Mouse (Mus musculus) bone marrow macrophage, adult 2 months (primary cell): Measurements from ENCODE around the gene Fgfr2. TPM values are rescaled to one million over a fixed set of nuclear protein-coding genes. Genes with fewer than 3 reads are reported as not detected.
"Not testable (repeated sequence)": the region's sequence is repeated elsewhere in the genome, so short reads cannot be mapped to it uniquely, and the experiment has no call there.

ENCODE experiments used
- H3K27ac ChIP-seq: 2 replicates; pipeline ENCODE4 v1.5.1; 2012; ENCODE audit warnings: low read depth, low read length; ENCODE audit not compliant: insufficient read depth
- H3K4me1 ChIP-seq: 2 replicates; pipeline ENCODE4 v1.6.1; 2012; ENCODE audit warnings: low read length; ENCODE audit not compliant: control insufficient read depth, insufficient read depth
- H3K4me3 ChIP-seq: 2 replicates; pipeline ENCODE4 v1.5.1; 2012; ENCODE audit warnings: mild to moderate bottlenecking, low read length, moderate library complexity; ENCODE audit not compliant: insufficient read depth
- CTCF ChIP-seq: IDR thresholded peaks from 2 replicates; pipeline ENCODE4 v1.5.1; 2012; ENCODE audit warnings: low read depth, mild to moderate bottlenecking, low read length, moderate library complexity
- POLR2A ChIP-seq: IDR thresholded peaks from 2 replicates; pipeline ENCODE4 v1.6.1; 2012; ENCODE audit warnings: mild to moderate bottlenecking, low read depth, low read length, borderline replicate concordance
- polyA plus RNA-seq: library from polyadenylated mRNA; stranded (reverse); fragments of >200 nt; gene quantifications from 2 replicates; pipeline ENCODE4 v1.2.4, GENCODE M21; 2012; ENCODE audit not compliant: missing spikeins, insufficient read depth, insufficient read length

Gene Fgfr2
- polyA plus RNA-seq, 1 experiment, result 0.27 TPM

- Histone ChIP-seq H3K4me1 (peaks cover 3% of the 10 kb centered on the region), H3K4me3 (no peak overlapping the region), H3K27ac (peak overlapping the region; percentile 61)
- TF ChIP-seq CTCF, result peak; percentile 50; the same call in 1 of the 2 replicates
- no peak for TF ChIP-seq POLR2A
These were observed 2589.6 kb downstream of the Fgfr2 start for GRCm38 (mm10) chr7:130533316-130534260.

DNA sequence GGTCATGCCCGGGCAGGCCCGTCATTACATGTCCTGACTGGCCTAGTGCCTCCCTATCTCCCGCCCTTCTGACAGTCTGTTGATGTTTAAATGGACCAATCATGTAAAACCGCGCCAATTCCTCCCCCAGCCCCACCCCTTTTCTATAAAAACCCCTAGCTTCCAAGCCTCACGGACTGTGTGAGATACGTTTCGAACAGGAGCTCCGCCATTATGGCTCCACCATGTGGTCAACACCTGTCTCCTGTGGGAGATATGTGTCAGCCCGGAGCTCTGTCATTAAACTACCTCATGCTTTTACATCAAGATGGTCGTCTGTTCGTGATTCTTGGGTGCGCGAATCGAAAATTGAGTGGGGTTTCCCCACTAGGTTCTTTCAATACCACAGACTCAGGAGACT is 2592.0 kb downstream of the Fgfr2 start:
- not testable (repeated sequence) for H3K4me3 ChIP-seq, H3K27ac ChIP-seq, H3K4me1 ChIP-seq

- TF ChIP-seq CTCF, result no peak
- TF ChIP-seq POLR2A, result no peak
- Histone ChIP-seq H3K4me1 (0 out of 2 replicates have a peak, but pooled peaks cover 2% of the 10 kb centered on the region), H3K4me3 (no peak overlapping the region), H3K27ac (no peak overlapping the region)
These were observed 2595.8 kb downstream of the Fgfr2 start for GRCm38 (mm10) chr7:130527306-130527705.

DNA sequence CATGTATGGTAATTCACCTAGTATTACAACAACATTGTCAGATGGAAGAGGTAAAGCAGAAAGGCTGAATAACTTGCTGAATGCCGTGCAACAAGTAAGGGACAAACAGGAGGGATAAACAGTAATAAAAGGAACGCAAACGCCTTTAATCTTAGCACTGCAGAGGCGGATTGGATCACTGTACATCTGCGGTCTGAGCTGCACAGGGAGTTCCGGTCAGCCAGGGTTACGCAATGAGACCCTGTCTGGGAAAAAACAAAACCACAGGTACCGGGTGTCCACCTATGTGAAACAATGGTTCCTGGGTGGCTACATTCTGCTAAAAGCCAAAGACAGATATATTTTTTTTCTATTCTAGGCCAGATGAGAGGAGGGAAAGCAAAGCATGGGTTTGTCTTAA is 2599.7 kb downstream of the Fgfr2 start:
- no peak for TF ChIP-seq CTCF
- TF ChIP-seq POLR2A, result no peak

GRCm38 (mm10) chr7:130520812-130521422 is 2602.2 kb downstream of the Fgfr2 start:
- peaks cover 16% of the 10 kb centered on the region for H3K4me1 ChIP-seq
- H3K27ac ChIP-seq, result no peak overlapping the region
- TF ChIP-seq CTCF, result no peak
- TF ChIP-seq POLR2A, result no peak
- H3K4me3 ChIP-seq, result no peak overlapping the region

More for the DNA sequence above, 2599.7 kb downstream of the Fgfr2 start:
- H3K4me3 ChIP-seq, result no peak overlapping the region
- H3K27ac ChIP-seq, result no peak overlapping the region
- H3K4me1 ChIP-seq, result 0 out of 2 replicates have a peak, but pooled peaks cover 2% of the 10 kb centered on the region

DNA sequence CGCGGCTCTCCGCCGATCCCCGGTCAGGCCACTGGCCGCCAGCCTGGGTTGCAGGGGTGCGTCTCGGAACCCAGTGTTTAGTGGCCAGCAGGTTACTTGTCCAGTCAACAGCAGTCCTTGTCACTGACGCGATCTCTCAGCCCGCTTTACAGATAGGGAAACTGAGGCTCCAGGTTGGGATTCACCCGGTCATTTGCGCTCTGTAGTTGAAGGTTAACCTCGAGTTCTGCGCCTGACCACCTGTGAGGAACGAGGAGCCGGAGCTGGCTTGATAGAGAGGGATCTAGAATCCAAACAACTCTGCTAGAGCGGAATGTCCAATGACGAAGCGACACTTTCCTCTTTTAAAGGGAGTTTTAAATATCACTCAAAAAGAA is 2603.1 kb downstream of the Fgfr2 start, which contains the start of gene Ate1:
Gene Ate1 (minus strand): TSS at position 321 of the 377 bp plus-strand sequence.
- TF ChIP-seq POLR2A, result no peak
- no peak for TF ChIP-seq CTCF
- Histone ChIP-seq H3K4me1 (peaks cover 17% of the 10 kb centered on the region), H3K4me3 (peak within 1 kb of the TSS; percentile 85), H3K27ac (peak within 1 kb of the TSS; percentile 88)

GRCm38 (mm10) chr7:130519096-130520048 is 2603.8 kb downstream of the Fgfr2 start:
- Histone ChIP-seq H3K4me3 (peak overlapping the region; percentile 85), H3K4me1 (peaks cover 17% of the 10 kb centered on the region), H3K27ac (peak overlapping the region; percentile 88)
- TF ChIP-seq POLR2A, result no peak
- TF ChIP-seq CTCF, result no peak

- Histone ChIP-seq H3K27ac (no peak overlapping the region), H3K4me3 (peak overlapping the region; percentile 85), H3K4me1 (peaks cover 15% of the 10 kb centered on the region)
- TF ChIP-seq POLR2A (no peak), CTCF (no peak)
These were observed 2604.7 kb downstream of the Fgfr2 start for GRCm38 (mm10) chr7:130518213-130519095.
